Mouse (Mus musculus) duodenum, adult 2 months (tissue): Measurements from ENCODE around the gene Scgb2b26. TPM values are rescaled to one million over a fixed set of nuclear protein-coding genes. Genes with fewer than 3 reads are reported as not detected.

Experiments
- polyA plus RNA-seq: library from polyadenylated mRNA; depleted of rRNA; stranded (reverse); fragments of >200 nt; gene quantifications from 2 replicates; pipeline ENCODE4 v1.2.3, GENCODE M21; 2012; ENCODE audit warnings: low replicate concordance; rRNA removed

Gene Scgb2b26
- not detected in 2 replicates for polyA plus RNA-seq

DNA sequence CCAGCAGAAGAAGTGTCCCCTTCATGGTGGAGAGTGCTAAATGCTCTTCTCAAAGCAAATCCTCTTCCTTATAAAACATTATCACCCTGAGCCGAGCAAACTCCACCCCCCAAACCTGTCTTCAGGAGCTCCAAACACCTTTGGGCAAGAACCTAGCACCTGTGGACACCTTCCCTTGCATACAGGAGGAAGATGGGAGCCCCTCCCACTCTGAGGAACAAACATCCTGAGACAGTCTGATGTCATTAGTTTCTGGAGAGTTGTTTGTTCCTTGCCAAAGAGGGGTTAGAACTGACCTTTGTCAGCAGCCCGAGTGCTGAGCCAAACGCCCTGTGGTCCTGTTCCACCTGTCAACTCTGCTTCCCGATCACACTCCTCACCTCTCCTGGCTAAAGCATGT lies at the start of gene Scgb2b26:
Gene Scgb2b26, minus strand, starts transcription at position 101 of the 400 bp plus-strand sequence.

Other genes starting within 250 kb of the Scgb2b26 start
- gene Scgb2b24, start 205.7 kb downstream of the Scgb2b26 start, polyA plus RNA-seq: not detected in 2 replicates
- gene Scgb1b24, start 201.2 kb downstream of the Scgb2b26 start, polyA plus RNA-seq: not detected in 2 replicates
- not detected in 2 replicates for gene Scgb2b27, start 68.9 kb upstream of the Scgb2b26 start, polyA plus RNA-seq
- gene Scgb1b27, start 76.4 kb upstream of the Scgb2b26 start, polyA plus RNA-seq: not detected in 2 replicates
- not detected in 2 replicates for gene Scgb1b30, start 150.4 kb upstream of the Scgb2b26 start, polyA plus RNA-seq
- gene Wtip, start 188.2 kb upstream of the Scgb2b26 start, polyA plus RNA-seq: 14.5 and 16.8 TPM in 2 replicates
- gene Uba2, start 224.6 kb upstream of the Scgb2b26 start, polyA plus RNA-seq: 9.0 and 9.9 TPM in 2 replicates